Mouse (Mus musculus): ENCODE results near the gene Cox15.
A peak's percentile ranks its signal among the peaks of the same experiment; 100 is the strongest.

Gene Cox15

DNA sequence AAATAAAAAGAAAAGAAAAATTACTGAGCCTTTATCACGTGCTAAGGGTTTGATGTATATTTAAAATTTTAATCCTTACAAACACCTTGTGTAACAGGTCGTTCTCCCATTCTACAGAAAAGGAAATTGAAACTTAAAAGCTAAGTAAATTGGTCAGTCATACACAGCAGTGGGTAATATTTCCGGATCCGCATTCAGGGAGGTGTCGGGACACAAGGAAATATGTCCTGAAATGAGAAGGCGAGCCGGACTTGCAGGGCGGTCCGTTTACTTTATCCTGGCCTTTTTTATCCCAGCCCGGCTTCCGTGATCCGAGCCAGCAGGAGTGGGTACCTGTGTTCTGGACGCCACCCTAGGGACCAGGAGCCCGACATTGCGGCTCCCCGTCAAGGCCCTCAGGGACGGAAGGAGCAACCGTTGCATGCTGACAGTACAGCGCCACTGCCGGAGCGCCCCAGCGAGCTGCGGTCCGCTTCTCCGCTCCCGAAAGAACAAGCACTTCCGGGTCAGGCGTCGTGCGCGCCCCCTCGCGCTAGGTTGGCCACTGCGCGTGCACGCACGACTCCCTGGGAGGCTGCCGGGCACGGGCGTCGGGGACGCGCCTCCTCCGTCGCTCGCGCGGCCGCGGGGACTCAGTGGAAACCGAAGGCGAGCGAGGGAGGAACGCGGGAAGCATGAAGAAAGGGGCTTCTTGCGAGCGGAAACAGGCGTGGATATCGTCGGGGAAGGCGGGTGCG lies at the start of gene Cox15, which contains the start of gene Cutc:
TSS of gene Cox15 (minus strand) at position 512 of the 737 bp plus-strand sequence.
TSS of gene Cutc (plus strand) at position 508 of the 737 bp plus-strand sequence.
- peak; percentile 98 to 99 for DNase-seq

DNA sequence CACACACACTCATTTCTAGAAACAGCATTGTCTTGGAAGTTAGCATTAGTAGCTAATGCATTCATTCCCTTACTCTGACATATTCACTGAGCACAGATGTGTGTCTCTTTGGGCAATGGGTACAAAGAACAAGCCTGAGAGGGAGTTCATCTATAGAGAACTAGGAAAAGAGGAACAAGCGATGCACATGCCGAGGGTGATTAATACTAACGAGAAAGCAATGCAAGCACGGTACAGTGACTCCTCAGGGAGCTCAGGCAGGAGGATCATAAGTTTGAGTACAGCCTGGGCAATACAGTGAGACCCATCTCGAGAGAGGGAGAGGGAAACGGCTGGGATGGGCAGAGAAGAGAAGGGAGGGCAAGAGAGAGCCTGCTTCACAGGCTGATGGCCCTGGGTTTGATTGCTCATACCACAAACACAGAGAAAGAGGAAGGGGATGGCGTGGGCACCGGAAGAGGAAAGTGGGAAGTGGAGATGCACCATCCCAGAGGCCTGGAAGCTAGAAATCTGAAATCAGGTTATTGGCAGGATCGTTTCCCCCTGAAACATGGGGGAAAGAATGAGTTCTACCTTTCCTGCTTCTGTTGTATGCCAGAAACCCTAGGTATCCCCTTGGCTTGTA lies 48.7 kb upstream of the Cox15 start:
- DNase-seq, result no peak

DNA sequence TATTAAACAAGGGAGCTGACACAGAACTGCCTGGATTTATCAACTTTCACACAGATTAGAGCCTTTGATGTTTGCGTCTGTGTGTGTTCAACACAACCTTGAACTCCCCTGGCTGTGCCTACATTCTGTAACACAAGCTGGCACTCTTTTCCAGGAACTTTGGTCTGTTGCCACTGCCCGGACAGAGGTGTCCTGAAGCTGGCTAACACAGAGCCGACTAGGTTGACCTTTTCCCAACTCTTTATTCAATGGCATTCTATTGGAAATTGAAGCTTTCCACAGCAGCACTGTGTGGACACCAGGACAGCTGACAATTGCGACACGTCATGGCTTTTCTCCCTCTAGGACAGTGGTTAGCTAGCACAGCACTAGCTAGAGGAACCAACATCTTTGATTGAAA lies 44.4 kb upstream of the Cox15 start:
- DNase-seq, result no peak

DNA sequence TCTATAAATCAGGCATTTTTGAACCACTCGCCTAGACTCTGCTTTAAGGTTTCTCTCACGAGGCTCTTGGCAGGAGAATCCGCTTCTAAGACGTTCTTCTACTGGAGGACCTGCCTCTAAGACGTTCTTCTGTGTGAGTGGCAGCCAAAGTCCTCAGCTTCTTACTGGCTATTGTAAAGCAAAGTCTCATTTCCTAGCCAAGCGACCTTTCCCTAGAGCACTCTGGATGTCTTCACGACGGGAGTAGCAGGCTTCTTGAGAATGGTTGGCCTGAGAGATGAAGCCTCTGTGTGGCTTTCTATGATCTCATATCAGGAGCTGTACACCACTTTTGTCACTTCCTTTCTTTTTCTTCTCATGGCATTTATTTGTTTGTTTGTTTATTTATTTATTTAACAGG lies 42.7 kb upstream of the Cox15 start:
- DNase-seq, result no peak

DNA sequence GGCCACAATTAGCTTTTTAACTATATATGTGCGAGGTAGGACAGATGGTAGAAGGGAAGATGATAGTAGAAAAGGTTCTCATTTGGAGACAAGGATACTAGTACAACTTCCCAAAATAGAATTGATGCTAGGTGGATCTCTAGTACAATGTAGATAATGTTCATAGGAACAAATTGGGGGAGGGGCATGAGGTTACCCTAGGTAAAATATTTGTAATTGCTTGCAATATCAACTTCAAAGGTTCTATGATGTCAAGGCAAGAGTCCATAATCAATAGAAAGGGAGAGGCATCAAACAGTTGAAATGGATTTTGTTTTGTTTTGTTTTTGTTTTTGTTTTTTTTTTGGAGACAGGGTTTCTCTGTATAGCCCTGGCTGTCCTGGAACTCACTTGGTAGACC lies 41.2 kb upstream of the Cox15 start:
- no peak for DNase-seq

DNA sequence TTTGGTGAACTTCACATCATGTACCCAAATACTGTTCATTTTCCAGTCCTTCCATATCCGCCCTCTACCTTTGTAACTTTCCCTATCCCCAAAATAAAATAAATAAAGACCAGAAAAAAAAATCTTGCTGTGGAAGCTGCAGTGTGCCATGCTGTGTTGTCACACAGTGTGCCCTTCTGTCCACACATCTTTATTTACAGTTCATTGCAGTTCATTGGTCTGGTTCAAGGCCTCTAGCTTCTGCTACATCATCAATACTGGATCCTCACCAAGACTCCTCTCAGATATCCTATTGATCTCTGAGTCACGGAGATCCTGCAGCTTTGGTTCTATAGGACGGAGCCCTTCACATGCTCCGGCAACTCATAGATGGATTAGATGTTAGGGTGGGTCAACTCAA lies 39.7 kb upstream of the Cox15 start:
- DNase-seq, result no peak

DNA sequence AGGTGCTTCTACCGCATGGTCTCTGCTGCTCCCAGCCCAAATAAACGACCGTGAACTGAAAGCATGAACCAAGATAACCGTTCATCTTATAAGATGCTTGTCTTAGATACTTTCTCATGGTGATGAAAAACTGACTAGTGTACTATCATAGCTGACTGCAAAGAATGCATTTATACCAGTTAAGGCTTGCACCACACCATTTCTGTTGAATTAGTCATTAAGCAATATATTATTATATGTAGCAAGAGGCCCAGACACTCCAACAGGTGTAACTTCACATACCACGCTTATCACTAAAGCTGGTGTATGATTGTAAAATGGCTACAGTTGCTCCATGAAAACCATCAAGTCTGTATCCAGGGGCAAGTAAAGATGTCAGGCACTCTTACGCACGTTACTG lies 37.0 kb upstream of the Cox15 start:
- DNase-seq, result no peak

DNA sequence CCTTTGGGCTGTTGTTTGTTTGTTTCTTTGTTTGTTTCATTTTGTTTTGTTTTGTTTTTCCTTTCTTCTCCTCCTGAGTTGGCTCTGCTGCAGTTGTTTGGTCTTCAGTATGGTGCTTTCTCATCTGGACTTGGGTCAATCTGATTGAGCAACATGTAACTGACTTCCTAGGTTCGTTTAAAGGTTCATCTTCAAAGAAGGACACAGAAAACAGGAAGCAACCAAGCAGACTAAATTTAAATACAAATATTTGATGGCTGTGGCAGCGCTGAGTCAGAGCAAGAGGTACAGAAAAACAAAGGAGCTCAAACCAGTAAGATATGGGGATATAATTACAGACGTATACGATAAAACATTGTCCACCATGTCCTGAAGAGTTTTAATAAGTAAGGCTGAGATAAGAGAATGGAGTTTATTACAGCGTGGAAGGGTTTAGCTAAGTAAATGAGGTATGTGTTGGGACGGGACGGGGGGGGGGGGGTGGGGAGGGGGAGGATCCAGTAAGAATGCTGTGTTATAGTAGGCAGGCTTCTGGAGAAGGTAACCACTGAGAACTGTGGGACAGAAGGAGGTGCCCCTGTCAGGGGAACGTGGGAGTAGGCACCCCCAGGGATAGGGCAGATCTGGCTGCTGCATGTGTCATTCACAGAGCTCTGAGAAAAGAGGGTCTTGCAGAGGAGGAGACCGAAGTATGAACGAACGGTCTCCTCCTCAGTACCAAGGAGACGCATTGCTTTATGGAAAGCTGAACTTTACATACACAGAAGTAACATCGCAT lies 33.6 kb upstream of the Cox15 start:
- DNase-seq, result no peak

DNA sequence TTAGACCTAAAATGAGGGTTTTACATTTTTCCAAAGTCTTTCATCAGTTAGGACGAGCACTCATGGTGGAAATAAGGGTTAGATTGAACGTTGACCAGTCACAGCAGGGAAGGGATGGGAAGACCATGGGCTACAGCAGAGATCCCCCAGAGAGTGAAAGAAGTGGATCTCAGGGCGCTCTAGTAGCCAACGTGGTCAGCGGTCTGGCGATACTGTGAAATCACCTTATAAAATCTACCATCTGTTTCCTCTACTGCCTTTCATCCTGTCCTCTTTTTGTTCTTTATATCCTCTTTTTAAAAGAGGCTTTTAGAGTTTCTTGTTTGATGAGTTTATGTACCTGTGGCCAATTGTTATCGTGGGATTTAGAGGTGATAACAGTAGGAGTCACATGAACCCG lies 32.0 kb upstream of the Cox15 start:
- no peak for DNase-seq

DNA sequence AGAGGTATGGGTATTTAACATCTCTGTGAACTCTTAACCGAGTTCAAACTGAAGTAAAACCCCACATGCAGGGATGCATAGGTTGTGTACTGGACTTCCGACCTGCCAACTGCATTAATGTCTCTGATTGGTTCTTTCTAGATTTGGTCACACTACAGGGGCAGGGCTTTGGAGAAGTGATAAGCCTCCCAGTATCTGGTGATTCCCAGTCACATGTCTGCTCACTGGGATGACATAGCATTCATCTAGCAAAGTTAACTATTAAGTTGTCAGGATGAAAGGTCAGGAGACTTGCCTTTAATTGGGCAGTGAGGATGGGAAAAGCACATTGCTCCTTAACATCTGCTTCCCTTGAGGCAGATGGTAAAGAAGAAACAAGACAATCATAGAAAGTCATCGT lies 29.2 kb upstream of the Cox15 start, which contains the start of gene Abcc2:
TSS of gene Abcc2 (plus strand) at position 213 of the 400 bp plus-strand sequence.
- no peak for DNase-seq

DNA sequence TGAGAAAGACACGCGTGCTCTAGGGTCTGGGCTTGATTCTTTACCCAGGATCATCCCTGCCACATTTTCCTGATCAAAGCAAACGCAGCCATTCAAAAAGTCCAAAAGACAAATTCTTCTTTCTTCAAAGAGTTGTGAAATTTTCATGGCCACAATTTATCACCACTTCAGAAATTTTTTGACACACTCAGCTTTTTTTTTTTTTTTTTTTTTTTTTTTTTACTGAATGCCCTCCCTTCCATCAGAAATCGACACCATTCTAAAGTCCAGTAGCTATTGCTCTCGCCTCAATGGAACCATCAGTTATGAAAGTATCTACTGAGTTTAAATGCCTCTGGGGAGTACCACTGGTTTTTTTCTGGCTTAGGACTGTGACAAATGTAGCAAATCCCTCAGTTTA lies 27.6 kb upstream of the Cox15 start:
- no peak for DNase-seq

DNA sequence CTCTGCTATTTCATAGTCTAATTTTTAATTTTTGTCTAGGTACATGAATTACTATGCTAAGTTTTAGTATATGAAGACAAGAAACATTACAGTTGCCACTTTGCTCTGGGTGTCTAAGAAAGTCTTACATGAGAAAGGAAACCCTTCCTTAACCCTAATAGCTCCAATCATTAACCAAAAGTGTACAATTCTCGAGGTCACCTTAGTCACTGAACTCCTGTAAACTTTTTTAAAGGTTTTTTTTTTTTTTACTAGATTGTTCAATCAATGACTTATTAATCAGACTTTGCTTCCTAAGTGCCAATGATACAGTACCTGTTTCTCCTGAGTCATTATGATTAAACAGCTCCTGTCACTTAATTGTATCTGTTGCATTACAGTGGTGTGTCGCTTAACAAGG lies 24.5 kb upstream of the Cox15 start:
- DNase-seq, result no peak

DNA sequence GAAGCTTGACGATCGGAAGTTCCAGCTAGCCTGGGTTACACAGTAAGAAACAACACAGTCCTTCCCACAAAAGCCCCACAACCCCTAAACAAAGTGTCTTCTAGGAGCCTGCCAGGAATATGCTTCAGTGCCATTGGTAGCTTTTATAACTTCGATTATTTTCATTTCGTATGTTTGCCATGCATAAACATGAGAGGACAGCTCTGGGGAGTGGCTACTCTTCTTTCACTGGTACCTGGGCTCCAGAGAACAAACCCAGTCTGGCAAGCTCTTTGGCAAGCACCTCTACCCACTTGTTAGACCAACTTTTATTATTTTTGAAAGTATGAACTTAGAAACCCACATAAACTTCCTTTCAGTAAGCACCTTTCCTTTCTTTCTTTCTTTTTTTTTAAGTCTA lies 23.8 kb upstream of the Cox15 start:
- DNase-seq, result no peak

DNA sequence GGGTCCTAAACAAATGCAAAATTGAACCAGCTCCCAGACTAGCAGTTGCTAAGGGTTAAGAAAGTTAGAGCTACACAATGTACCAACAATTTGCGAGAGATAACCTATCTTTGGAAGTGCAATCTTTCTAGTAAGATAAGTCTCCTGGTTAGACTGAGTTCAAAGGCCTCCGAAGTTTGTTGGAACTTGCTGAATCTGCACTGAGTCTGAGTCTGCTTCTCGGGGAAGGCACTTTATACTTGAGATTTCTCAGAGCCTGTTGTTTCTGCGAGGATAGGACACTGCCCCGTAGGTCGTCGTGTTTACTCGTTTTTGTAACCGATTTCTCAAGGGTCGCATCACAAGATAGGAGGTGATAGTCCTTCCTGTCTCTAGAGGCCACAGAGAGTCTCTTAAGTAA lies 22.6 kb upstream of the Cox15 start:
- DNase-seq, result no peak

DNA sequence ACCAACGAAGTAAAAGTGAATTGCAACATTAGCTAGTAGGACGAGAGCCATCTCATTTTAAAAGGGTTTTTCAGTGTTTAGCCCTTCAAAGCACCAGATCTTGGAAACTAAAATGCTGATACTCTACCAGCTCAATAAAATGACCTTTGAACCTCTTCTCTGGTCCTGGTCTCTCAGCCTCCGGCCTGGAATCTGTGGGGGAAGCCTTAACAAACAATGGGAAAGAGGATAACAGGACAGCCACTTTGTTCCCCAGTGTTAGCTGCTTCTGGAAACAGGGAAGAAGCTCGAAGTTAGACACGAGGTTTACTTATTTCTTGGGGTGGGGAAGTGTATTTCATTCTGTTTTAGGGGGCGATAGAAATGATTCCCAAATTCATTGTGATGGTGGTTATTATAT lies 19.5 kb upstream of the Cox15 start:
- no peak for DNase-seq

DNA sequence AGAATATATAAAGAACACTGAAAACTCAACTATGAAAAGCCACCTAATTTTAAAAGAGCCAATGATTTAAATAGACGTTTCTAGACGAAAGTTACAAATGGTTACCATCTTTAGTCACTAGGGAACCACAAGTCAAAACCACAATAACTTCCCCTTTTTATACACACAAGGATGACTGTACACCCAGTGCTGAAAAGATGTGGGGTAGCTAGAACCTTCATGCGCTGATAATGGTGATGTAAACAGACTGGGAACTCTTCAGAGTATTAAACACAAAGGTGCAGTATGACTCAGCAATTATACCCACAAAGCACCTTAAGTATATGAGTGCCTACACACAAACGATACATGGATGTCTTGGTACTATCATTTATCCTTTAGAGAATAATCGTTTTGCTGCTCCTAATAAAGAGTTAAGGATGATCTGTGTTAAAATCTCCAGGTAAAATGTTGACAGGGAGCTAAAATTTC lies 18.7 kb upstream of the Cox15 start:
- no peak for DNase-seq

DNA sequence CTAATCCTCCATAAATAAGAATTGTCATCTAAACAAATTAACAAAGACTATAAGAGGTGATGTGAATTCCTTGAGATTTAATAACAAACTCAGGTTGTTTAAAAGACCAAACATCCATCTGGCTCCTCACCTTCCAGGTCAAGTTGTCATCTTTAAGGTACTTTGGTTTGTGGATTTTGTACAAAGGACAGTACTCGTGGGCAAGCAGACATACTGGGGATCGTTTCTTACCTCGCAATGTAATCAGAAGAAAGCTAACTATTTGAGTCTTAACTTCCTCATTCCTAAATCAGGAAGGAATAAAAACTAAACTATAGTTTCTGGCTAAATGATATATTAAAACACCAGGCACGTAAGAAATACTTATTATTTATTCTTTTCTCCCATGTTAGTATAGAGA lies 17.8 kb upstream of the Cox15 start:
- no peak for DNase-seq

DNA sequence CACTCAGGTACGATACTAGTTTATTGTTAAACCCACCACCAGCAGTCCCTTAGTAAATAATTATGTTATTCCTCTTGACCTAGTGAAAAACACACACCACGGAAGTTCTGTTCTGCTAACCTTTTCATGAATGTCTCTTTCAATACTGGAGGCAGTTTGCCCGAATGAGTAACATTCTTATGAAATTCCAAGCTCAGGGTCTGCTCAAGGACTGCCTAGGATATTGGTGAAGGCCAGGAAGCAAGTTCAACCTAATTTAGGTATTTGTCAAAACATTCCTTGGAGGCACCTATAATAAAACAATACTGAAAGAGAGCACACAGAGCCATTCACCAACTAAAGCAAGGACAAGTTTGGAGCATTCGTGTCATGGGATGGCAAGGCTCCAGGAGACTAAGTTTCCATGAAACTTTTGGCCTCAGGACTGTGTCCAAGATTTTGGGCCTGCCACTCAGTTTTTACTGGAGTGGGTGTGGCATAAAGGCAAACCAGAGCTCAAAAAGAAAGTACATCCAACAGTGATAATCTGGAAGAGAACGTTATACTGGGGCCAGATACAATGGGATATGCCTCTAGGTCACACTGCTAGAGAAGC lies 16.7 kb upstream of the Cox15 start:
- no peak for DNase-seq

DNA sequence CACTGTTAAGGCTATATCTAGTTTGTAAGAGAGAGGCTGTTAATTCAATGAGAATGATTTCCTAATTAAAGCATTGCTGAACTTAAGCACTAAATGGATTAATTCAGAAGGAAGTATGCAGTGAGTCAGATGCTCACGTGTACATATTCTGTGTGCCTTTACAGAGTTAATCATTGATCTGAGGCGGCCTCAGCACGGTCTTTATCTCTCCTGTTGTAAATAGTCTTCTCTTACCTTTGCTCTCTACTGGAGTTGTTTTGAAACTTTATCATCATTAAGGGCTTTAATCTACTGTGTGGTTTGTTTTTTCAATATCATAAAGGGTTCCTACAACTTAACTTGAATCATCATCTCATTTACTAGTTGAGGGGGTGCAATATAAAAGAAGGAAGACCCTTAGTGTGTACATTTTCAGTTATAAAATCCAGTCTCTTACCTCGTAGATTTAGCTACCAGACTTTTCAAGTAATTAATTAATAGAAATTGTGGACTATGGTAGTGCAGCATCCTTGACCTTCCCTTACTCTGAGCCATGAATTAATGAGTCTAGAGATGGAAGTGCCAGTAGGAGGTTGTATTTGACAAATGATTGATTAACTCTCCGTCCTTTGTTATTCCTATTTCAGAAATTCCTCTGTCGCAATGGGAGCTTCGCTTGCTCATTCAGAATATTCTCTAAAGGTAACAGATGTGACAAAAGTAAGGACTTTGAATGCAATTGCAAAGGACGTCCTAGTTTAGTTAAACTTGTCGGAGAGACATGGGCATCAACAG lies 14.9 kb upstream of the Cox15 start:
- DNase-seq, result no peak

DNA sequence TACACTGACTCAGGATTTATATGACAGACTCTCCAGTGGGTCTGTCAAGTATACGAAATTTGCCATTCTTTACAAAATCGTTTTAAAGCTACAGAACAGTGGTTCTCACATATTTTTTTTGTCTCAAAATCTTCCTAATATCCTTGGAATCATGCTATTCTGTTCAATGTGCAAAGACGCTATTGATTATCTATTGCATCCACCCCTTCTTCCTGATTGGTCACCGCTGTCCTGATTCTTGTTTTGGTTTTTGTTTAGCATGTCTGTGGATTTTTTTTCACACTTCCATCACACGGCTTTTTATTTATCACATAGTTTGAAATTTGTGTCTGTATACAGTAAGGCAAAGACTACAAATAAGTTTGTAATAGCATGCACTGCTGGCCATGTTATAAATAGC lies 13.7 kb upstream of the Cox15 start:
- no peak for DNase-seq

DNA sequence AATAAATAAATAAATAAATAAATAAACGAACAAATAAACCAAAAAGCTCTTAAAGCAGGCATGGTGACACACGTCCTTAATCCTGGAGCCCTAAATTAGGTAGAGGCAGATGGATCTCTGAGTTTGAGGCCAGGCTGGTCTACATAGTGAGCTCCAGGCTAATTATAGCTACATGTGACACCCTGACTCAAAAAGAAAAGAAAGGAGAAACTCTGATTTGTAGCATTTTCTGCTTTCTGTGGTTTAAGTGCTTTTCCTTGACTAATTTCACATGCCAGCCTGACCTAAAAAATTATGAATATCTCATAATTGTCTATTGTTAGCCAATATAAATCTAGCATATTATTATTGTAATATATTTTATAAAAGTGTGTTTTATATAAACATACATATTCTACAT lies 9.6 kb upstream of the Cox15 start:
- no peak for DNase-seq

DNA sequence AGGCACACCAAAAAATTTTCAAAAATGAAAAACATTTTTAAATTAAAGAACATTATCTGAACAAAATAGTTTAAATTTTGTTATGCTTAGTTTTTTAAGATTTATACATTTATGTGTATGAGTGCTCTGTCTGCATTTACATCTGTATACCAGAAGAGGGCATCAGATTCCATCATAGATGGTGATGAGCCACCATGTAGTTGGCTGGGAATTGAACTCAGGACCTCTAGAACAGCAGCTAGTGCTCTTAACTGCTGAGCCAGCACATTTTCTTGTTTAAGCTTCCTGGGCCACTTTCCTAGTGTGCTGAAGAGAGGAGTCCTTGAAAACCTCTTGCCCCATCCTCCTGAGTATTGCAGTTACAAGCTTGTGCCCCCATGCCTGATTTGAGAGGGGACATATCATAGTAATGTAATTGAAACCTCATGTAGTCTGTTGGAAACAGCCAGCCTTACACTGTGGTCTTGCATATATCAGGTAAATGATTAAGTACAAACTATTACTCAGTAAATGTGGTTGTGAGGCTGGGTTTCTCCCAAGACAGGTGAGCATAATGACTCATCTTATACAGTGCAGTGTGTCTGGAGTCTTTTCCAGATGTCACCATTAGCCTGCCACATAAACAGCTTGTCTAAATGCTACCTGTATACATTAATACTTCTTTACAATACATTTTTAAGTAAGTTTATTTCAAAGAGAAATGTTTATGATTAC lies 8.9 kb upstream of the Cox15 start:
- DNase-seq, result no peak
